Mouse (Mus musculus) embryo, embryonic 10 days (tissue): ENCODE measurements around the gene Pou2f2.

Experiments used
- DNase-seq: peaks from one replicate; pipeline ENCODE4 v3.0.0-alpha.2; 2015; ENCODE audit warnings: low spot score

Pou2f2 gene

DNA sequence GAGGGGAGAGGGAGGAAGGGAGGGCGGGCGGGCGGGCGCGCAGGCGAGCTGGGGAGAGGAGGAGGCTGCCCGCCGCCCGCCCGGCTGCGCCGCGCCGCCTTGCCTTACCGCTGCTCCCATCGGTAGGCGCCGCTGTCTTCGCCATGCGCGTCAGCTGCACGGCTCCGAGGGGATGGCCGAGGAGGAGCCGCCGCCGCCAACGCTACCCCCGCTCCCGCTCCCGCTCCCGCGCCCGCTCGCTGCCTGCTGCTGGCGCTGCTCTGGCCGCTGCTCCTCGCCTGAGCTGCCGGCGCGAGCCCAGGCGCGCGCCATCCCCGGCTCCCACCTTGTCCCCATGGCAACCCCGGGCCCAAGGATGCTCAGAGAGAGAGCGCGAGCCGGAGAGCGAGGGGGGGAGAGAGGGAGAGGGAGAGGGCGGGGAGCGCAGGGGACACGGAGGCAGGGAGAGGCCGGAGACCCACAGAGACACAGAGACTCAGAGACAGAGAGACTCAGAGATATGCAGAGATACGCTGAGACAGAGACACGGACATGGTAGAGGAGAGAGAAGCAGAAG is at the start of gene Pou2f2:
Pou2f2 (minus strand) TSS at position 121 of the 556 bp plus-strand sequence.
- peak; percentile 88 for DNase-seq

GRCm38 (mm10) chr7:25227523-25228300 is 48.2 kb upstream of the Pou2f2 start:
- no peak for DNase-seq

DNA sequence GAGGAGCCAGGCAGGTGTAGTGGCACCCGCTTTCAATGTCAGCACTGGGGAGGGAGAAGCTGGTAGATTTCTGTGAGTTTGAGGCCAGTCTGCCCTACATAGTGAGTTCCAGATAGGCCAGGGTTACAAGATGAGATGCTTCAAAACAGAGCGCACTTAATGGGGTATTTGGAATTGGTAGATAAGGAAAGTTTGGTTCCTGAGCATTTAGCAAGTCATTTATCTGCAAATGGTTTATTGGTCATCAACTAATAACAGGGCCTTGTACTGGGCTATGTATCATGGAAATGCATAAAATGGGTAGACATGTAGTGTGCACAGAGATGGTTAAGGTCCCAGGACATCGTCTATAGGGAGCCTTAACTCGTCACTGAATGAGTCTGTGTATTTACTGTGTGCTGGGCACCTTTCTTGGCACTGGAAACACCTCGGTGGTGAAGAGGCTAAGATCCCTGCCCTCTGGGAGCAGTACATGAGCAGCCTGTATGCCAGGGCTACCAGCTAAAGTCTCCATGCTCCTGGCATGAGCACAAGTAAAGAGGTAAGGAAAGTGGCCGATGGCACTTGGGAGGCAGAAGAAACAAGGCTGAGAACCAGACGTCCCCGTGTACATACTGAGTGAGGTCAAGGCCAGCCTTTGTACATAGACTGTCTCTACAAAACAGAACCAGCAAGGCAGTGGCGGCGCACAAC is 42.9 kb upstream of the Pou2f2 start:
- no peak for DNase-seq

GRCm38 (mm10) chr7:25221102-25221883 is 41.8 kb upstream of the Pou2f2 start, which contains the start of gene Zfp526:
TSS of gene Zfp526 (plus strand) at chr7:25221425.
- peak; percentile 100 for DNase-seq

DNA sequence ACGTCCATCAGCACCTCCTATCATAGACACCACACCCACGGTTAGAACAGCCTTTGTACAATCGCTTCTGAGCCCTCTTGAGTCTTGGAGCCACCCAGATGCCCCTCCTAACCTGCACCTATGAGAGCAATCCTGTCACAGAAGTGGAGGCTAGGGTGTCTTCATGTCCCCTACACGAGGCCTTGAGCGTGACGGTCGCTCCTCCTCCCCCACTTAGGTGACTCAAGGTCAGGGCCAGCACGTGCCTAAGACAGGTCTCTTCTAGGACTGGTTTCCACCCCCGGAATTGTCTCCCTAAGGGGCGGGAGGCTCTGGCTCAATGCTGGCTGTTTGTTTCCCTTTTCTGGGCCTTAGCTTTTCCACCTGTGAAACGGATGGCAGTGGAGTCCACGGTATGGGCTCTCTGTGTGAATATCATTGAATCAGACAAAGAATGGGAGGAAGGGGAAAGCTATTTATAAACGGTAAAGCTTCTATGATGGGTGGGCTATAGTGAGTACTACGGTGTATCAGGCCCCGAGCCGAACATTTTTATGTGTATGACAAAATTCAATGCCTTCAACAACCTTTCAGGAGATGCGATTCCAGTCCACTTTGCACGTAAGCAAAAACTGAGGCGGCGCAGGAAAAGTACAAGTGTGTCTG is 41.1 kb upstream of the Pou2f2 start, which contains the start of gene Dedd2:
Dedd2 (minus strand) TSS at position 159 of the 645 bp plus-strand sequence.
- no peak for DNase-seq

DNA sequence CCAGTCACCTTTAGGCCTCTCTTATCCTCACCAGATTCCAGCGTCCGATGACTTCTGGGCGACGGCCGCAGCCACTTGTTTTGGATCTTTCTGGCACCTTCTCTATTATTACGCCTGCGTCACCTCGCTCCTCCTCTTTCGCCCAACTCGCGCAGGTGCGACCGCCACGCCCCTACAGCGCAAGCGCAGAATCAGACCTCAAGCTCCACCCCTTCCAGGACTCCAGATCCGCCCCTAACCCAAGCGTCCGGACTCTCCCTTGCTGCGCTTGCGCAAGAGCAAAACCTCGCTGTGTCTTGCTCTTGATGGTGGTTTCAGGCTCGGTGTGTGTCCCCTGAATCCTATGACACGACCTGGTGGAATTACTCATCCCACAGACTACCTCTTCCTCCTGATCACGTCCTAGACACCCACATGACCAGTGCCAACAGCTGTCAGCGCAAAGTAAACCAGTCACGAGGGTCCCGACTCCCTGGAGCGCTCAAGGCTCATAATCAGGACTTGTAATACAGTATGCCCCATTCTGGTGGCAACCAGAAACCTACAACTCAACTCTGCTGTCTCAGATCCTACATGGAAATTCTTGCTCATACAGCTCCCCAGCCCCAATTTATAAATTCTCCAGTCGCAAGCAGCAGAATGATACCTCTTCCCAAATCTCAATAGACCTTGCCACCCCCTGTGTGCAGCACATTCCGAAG is 40.4 kb upstream of the Pou2f2 start:
- peak; percentile 97 for DNase-seq

GRCm38 (mm10) chr7:25219416-25219750 is 39.9 kb upstream of the Pou2f2 start:
- DNase-seq, result no peak

DNA sequence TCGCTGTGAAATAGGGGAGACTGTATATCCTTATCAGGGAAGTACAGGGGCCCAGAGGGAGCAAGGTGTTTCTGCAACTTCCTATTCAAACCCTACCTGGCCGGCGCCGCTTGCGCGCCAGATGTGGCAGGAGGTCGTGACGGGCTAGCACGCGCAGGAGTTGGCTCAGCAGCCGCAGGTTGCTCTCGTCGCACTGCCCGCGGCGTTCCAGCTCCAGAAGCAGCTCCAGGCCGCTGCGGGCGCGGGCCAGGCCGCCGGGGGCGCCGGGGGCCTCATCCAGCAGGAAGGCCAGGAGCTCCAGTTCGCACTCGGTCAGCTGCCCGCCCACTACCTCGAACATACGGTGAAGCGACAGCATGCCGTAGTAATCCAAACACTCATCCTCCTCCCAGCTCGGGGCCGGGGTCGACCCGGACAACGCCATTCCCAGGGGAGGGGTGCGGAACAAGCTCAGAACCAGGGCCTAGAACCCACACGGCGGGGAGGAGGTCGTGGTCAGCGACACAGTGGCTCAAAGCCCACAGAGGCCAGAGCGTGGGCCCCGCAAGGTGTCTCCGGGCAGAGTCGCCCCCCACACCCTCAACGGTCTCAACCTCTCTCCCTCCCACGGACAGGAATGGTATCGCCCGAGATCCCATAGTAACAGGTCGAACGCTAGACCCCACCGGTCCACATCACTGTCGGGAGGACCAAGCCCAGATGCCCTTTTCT is 39.3 kb upstream of the Pou2f2 start:
- peak; percentile 84 for DNase-seq

- DNase-seq, result no peak
Observed at GRCm38 (mm10) chr7:25217653-25218395, 38.3 kb upstream of the Pou2f2 start.

- DNase-seq, result no peak
Observed at GRCm38 (mm10) chr7:25214172-25214571, 34.6 kb upstream of the Pou2f2 start.

DNA sequence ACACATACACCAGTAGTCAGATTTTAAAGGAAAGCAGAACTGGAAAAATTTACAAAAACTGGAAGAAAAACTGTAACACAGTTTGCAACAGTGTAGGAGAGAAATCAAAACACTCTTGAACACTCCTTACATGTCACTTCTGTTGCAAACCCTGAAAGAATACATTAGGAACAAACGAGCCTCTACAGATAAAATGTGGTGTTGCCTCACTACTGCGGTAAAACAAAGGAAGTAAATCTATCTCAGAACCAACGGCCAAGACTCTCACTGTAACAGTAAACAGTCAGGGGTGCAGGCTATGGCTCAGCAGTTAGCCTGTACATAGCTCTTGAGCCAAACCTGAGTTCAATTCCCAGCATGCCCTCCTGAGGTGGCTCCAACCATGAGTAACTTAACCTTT is 33.6 kb upstream of the Pou2f2 start:
- no peak for DNase-seq

- no peak for DNase-seq
Observed at GRCm38 (mm10) chr7:25210482-25210881, 31.0 kb upstream of the Pou2f2 start.

- DNase-seq, result no peak
Observed at GRCm38 (mm10) chr7:25209161-25209622, 29.7 kb upstream of the Pou2f2 start.

DNA sequence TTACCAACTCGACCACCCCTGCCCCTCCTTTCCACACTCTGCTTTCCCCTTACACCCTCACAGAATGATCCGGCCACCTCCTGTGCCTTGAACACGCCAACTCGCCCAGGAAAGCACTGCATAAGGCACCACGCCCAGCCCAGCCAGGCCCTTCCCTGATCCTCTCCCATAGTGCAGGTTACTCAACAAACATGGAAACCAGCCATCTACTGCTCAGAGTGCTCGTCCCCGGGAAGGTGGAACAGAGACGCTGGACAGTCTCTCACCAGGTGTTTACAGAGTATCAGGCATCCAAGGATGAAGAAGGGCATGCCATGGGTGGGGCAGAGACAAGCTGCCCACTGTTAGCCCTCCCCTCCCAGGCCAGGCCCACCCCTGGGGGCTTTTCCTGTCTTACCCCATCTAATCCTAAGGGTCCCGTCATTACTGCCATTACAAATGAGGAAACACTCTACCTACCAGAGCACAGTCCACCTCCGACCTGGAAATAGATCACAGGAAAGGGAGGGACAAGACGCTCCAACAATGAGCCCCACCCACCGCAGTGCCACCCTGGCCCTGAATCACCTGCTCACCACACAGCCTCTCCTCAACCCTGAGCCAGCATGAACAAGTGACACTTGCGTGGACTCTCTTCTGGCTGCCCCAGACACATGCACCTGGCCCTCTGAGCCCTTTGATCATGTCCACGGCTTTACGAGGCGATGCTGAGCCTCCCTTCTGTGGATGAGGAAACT is 26.7 kb upstream of the Pou2f2 start:
- no peak for DNase-seq

GRCm38 (mm10) chr7:25205355-25206093 is 26.0 kb upstream of the Pou2f2 start:
- DNase-seq, result no peak

DNA sequence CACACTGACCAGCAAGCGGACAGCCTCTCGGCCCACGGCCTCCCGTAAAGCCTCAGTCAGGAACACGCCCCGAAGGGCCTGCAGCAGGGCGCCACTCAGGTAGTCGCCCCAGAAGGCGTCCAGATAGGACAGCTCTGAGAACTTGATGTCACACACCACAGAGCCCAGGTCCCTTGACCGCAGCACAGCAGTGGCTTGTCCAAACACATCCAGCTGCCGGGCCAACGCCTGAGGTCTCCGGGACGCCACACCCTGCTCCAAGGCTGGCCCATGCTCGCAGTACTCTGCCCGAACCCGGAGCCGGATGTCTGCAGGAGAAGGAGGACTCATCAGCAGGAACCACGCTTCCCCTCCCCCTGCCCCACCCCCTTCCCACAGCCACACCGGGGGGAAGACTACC is 24.1 kb upstream of the Pou2f2 start:
- no peak for DNase-seq

- no peak for DNase-seq
Observed at GRCm38 (mm10) chr7:25197384-25198018, 18.0 kb upstream of the Pou2f2 start.

GRCm38 (mm10) chr7:25196107-25196506 is 16.6 kb upstream of the Pou2f2 start:
- no peak for DNase-seq
